In genomic region chr13:65296354-65296753, GRCm38 (mm10) we compare ENCODE assay signal across 40 mouse cellular contexts. TPM values are rescaled to one million over a fixed set of nuclear protein-coding genes. Genes with fewer than 3 reads are reported as not detected.
"Had no signal": no experiment of that assay in that cellular context is flagged by ENCODE, and none has a peak within 500 bp of the region (broad histone marks: within the 10 kb centered on the region; RNA-seq: fewer than 3 reads in every experiment).

No protein-coding gene starts in this region.

- H3K4me3 ChIP-seq: left cerebral cortex, adult 2 months; limb, embryonic 12.5 days; limb, embryonic 13.5 days; limb, embryonic 15.5 days; liver, embryonic 12.5 days; liver, embryonic 13.5 days; liver, embryonic 15.5 days; lung, embryonic 15.5 days; megakaryocyte, embryonic 14.5 days; midbrain, embryonic 10.5 days; midbrain, embryonic 12.5 days; midbrain, embryonic 13.5 days; myocyte; neural tube, embryonic 12.5 days had no signal

- H3K4me2 ChIP-seq: limb, embryonic 12.5 days; limb, embryonic 13.5 days; limb, embryonic 15.5 days; liver, embryonic 11.5 days; liver, embryonic 12.5 days; liver, embryonic 13.5 days; liver, embryonic 15.5 days; lung, embryonic 14.5 days; lung, embryonic 15.5 days; midbrain, embryonic 12.5 days; midbrain, embryonic 13.5 days; neural tube, embryonic 12.5 days had no signal

- H3K27me3 ChIP-seq: limb, embryonic 12.5 days; limb, embryonic 13.5 days; limb, embryonic 15.5 days; liver, embryonic 12.5 days; liver, embryonic 13.5 days; liver, embryonic 15.5 days; lung, embryonic 15.5 days; megakaryocyte, embryonic 14.5 days; midbrain, embryonic 12.5 days; midbrain, embryonic 13.5 days; neural tube, embryonic 12.5 days had no signal

- H3K4me1 ChIP-seq: limb, embryonic 12.5 days; limb, embryonic 13.5 days; limb, embryonic 15.5 days; liver, embryonic 12.5 days; liver, embryonic 13.5 days; liver, embryonic 15.5 days; lung, embryonic 15.5 days; megakaryocyte, embryonic 14.5 days; midbrain, embryonic 10.5 days; midbrain, embryonic 12.5 days; midbrain, embryonic 13.5 days; neural tube, embryonic 12.5 days had no signal

- ATAC-seq: liver, embryonic 12.5 days; liver, postnatal 0 days; lung, postnatal 0 days; midbrain, embryonic 13.5 days; midbrain, embryonic 16.5 days had no signal

- H3K9ac ChIP-seq: limb, embryonic 12.5 days; limb, embryonic 13.5 days; limb, embryonic 15.5 days; liver, embryonic 12.5 days; liver, embryonic 13.5 days; liver, embryonic 14.5 days; liver, embryonic 15.5 days; liver, postnatal 0 days; lung, embryonic 14.5 days; lung, embryonic 15.5 days; midbrain, embryonic 12.5 days; midbrain, embryonic 13.5 days; neural tube, embryonic 12.5 days had no signal

- H3K27ac ChIP-seq: left cerebral cortex, adult 2 months; limb, embryonic 12.5 days; limb, embryonic 13.5 days; limb, embryonic 15.5 days; liver, embryonic 12.5 days; liver, embryonic 13.5 days; liver, embryonic 14.5 days; liver, embryonic 15.5 days; lung, embryonic 15.5 days; macrophage; midbrain, embryonic 10.5 days; midbrain, embryonic 12.5 days; midbrain, embryonic 13.5 days; neural tube, embryonic 12.5 days had no signal

- DNase-seq: left cerebral cortex, postnatal 4 days; liver; liver, embryonic 13.5 days; liver, postnatal 0 days; lung, adult 18-20 months; lung, adult 2 months; lung, embryonic 14.5 days; lung, postnatal 10 days; lung, postnatal 14 days; lung, postnatal 36 days; lung, postnatal 4 days; midbrain, embryonic 14.5 days had no signal

RNA-seq across cellular contexts. Expression of gene Gm10775, which starts 37.0 kb away (rescaled TPM):
- total RNA-seq: liver, adult 2 months; megakaryocyte progenitor cell, adult 5-6 weeks; megakaryocyte, adult 5-6 weeks; megakaryocyte-erythroid progenitor cell, adult 5-6 weeks; monocyte, adult 5-6 weeks had no signal
- polyA plus RNA-seq: limb, embryonic 11.5 days; limb, embryonic 12.5 days; limb, embryonic 13.5 days; limb, embryonic 14.5 days; limb, embryonic 15.5 days; liver, adult 2 months; liver, embryonic 11.5 days; liver, embryonic 12.5 days; liver, embryonic 13.5 days; liver, embryonic 14.5 days; liver, embryonic 15.5 days; liver, embryonic 16.5 days; liver, postnatal 0 days; lung, adult 2 months; lung, embryonic 14.5 days; lung, embryonic 15.5 days; lung, embryonic 16.5 days; lung, postnatal 0 days; macrophage; midbrain, embryonic 10.5 days; midbrain, embryonic 12.5 days; midbrain, embryonic 13.5 days; midbrain, embryonic 14.5 days; myocyte; neural tube, embryonic 11.5 days; neural tube, embryonic 12.5 days had no signal
